Mouse (Mus musculus): ENCODE measurements around the gene Il4i1.

DNA sequence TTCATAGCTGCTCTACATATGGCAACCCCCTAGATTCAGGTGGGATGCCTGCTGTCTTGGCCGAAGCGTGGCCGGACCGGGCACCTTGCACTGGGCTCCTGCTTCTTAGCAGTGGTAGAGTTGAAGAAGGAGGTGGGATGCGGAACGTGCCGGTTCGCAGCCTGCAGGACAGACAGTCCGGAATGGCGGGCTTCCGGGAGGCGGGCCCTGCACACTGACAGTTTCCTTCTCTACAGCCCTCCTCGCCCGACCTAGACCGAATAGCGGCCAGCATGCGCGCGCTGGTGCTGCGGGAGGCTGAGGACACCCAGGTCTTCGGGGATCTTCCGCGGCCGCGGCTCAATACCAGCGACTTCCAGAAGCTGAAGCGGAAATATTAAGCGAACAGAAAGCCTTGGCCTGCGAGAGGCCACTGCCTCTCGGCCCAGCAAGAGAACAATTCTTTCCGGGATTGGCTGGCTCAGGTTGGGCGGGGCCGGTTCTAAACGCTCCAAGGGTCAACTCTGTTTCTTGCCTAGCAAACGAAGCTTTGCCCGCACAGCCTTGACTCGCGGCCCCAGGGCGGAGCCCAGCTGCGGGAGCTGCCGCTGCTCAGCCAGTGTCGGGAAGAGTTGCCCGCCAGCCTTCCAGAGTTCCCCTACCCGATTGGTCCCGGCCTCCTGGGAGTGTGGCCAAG is 38.3 kb downstream of the Il4i1 start:
- TF ChIP-seq CTCF (conservative IDR thresholded peaks at IDR 0.05; ENCODE audit: insufficient read depth, insufficient read length, low read depth, low read length), result no peak
- TF ChIP-seq POLR2A (IDR thresholded peaks at IDR 0.05; ENCODE audit: low read depth, low read length), result peak; percentile 27
